ENCODE assay signal across 9 mouse cellular contexts in genomic region chr13:21171600-21172150, GRCm38 (mm10). TPM values are rescaled to one million over a fixed set of nuclear protein-coding genes. Genes with fewer than 3 reads are reported as not detected.
DNase-seq lines count a peak whose midpoint lies in the region; ATAC-seq lines count a peak whose summit lies in the region.
"Had no signal": no experiment of that assay in that cellular context is flagged by ENCODE, and none has a peak within 500 bp of the region (broad histone marks: within the 10 kb centered on the region; RNA-seq: fewer than 3 reads in every experiment).

No protein-coding gene starts in this region.

- no peaks in the 10 kb centered on the region for H3K27me3 ChIP-seq in embryonic facial prominence, embryonic 13.5 days
- H3K27me3 ChIP-seq in intestine, embryonic 15.5 days (replicated peaks): no peaks in the 10 kb centered on the region
- peaks cover 4% of the 10 kb centered on the region; the same call in 1 of the 2 replicates for H3K27me3 ChIP-seq in midbrain, embryonic 12.5 days

- H3K4me1 ChIP-seq in embryonic facial prominence, embryonic 13.5 days: peaks cover 19% of the 10 kb centered on the region
- peaks cover 4% of the 10 kb centered on the region; the same call in 1 of the 2 replicates for H3K4me1 ChIP-seq in intestine, embryonic 15.5 days (replicated peaks)
- H3K4me1 ChIP-seq in midbrain, embryonic 12.5 days: peaks cover 8% of the 10 kb centered on the region

- intact Hi-C loops in left cerebral cortex, postnatal 25 days (cut with DNase I): loop anchor here (2.0 kb wide), 1 partner anchor 29 kb away; no protein-coding TSS in a partner anchor
- intact Hi-C loops in left cerebral cortex, postnatal 36 days (cut with DNase I): loop anchor here (5.0 kb wide), 3 partner anchors 46 to 156 kb away; no protein-coding TSS in a partner anchor

- WGBS in embryonic facial prominence, embryonic 13.5 days: under 1% methylated on average over 12 of the region's 12 CpGs
- WGBS in intestine, embryonic 15.5 days: 0% methylated on average over 12 of the region's 12 CpGs
- under 1% methylated on average over 12 of the region's 12 CpGs for WGBS in midbrain, embryonic 12.5 days

- peak overlapping the region; percentile 65 for H3K4me2 ChIP-seq in embryonic facial prominence, embryonic 13.5 days
- H3K4me2 ChIP-seq in intestine, embryonic 15.5 days (replicated peaks): peak overlapping the region; percentile 56
- peak overlapping the region; percentile 60 for H3K4me2 ChIP-seq in midbrain, embryonic 12.5 days (replicated peaks)

- ATAC-seq in embryonic facial prominence, embryonic 13.5 days (ENCODE audit: insufficient number of reproducible peaks, insufficient read depth, low FRiP score, low TSS enrichment, low read depth): no peak
- ATAC-seq in intestine, embryonic 15.5 days: no peak
- peak; percentile 28; the same call in 1 of the 2 replicates for ATAC-seq in midbrain, embryonic 12.5 days (ENCODE audit: low FRiP score, low read depth)

- H3K9ac ChIP-seq in embryonic facial prominence, embryonic 13.5 days: 0 out of 2 replicates have a peak overlapping the region, but pooled peaks have one; percentile 27
- H3K9ac ChIP-seq in intestine, embryonic 15.5 days: no peak overlapping the region
- peak overlapping the region; percentile 55 for H3K9ac ChIP-seq in midbrain, embryonic 12.5 days (replicated peaks)

- peak; percentile 52 to 68 for DNase-seq in left cerebral cortex, postnatal 25 days (ENCODE audit: low spot score in 2 of 2)
- DNase-seq in left cerebral cortex, postnatal 36 days (ENCODE audit: low spot score in 2 of 2): no peak
- DNase-seq in ZHBTc4 (ENCODE audit: low read depth, low spot score): peak; percentile 67
- DNase-seq in ovary, postnatal 14 days (ENCODE audit: low spot score): no peak
- no peak for DNase-seq in urinary bladder, postnatal 4 days (ENCODE audit: low spot score in 2 of 2)

- H3K36me3 ChIP-seq in embryonic facial prominence, embryonic 13.5 days: no peaks in the 10 kb centered on the region
- H3K36me3 ChIP-seq in intestine, embryonic 15.5 days: no peaks in the 10 kb centered on the region
- H3K36me3 ChIP-seq in midbrain, embryonic 12.5 days: no peaks in the 10 kb centered on the region

- peak overlapping the region; percentile 1; the same call in 1 of the 2 replicates for H3K27ac ChIP-seq in embryonic facial prominence, embryonic 13.5 days
- H3K27ac ChIP-seq in intestine, embryonic 15.5 days: no peak overlapping the region
- H3K27ac ChIP-seq in midbrain, embryonic 12.5 days (replicated peaks): no peak overlapping the region

- peak overlapping the region; percentile 64 for H3K4me3 ChIP-seq in embryonic facial prominence, embryonic 13.5 days
- H3K4me3 ChIP-seq in intestine, embryonic 15.5 days (replicated peaks): peak overlapping the region; percentile 40
- H3K4me3 ChIP-seq in midbrain, embryonic 12.5 days: peak overlapping the region; percentile 49

- no peaks in the 10 kb centered on the region for H3K9me3 ChIP-seq in embryonic facial prominence, embryonic 13.5 days
- no peaks in the 10 kb centered on the region for H3K9me3 ChIP-seq in intestine, embryonic 15.5 days
- H3K9me3 ChIP-seq in midbrain, embryonic 12.5 days: no peaks in the 10 kb centered on the region

RNA-seq across cellular contexts. Expression of gene Trim27, which starts 7.6 kb away (rescaled TPM):
- total RNA-seq in left cerebral cortex, postnatal 25 days (2021): 10 to 100 TPM; 34.3 to 41.2 TPM
- 10 to 100 TPM; 34.0 TPM for total RNA-seq in left cerebral cortex, postnatal 36 days (2021)
- 129 and 143 TPM in 2 replicates for polyA plus RNA-seq in embryonic facial prominence, embryonic 13.5 days (2015; fragmentation: Nextera tagmentation; extraction: Ambion mirVana)
- polyA plus RNA-seq in intestine, embryonic 15.5 days (2015; fragmentation: Nextera tagmentation; extraction: Ambion mirVana): 155 and 156 TPM in 2 replicates
- polyA plus RNA-seq in midbrain, embryonic 12.5 days (2016; fragmentation: Nextera tagmentation; extraction: Ambion mirVana): 132 and 140 TPM in 2 replicates

RNA-seq across cellular contexts. Expression of gene Olfr1368, which starts 26.0 kb away (rescaled TPM):
- total RNA-seq in left cerebral cortex, postnatal 25 days (2021): not detected
- not detected for total RNA-seq in left cerebral cortex, postnatal 36 days (2021)
- polyA plus RNA-seq in embryonic facial prominence, embryonic 13.5 days (2015; fragmentation: Nextera tagmentation; extraction: Ambion mirVana): not detected in 2 replicates
- not detected in 2 replicates for polyA plus RNA-seq in intestine, embryonic 15.5 days (2015; fragmentation: Nextera tagmentation; extraction: Ambion mirVana)
- polyA plus RNA-seq in midbrain, embryonic 12.5 days (2016; fragmentation: Nextera tagmentation; extraction: Ambion mirVana): not detected in 2 replicates
- total RNA-seq: layer of hippocampus, postnatal 14 days had no signal

RNA-seq across cellular contexts. Expression of gene Olfr263, which starts 42.2 kb away (rescaled TPM):
- not detected for total RNA-seq in left cerebral cortex, postnatal 25 days (2021)
- not detected for total RNA-seq in left cerebral cortex, postnatal 36 days (2021)
- not detected in 2 replicates for polyA plus RNA-seq in embryonic facial prominence, embryonic 13.5 days (2015; fragmentation: Nextera tagmentation; extraction: Ambion mirVana)
- polyA plus RNA-seq in intestine, embryonic 15.5 days (2015; fragmentation: Nextera tagmentation; extraction: Ambion mirVana): not detected in 2 replicates
- not detected in 2 replicates for polyA plus RNA-seq in midbrain, embryonic 12.5 days (2016; fragmentation: Nextera tagmentation; extraction: Ambion mirVana)
- total RNA-seq: layer of hippocampus, postnatal 14 days had no signal

Comparison
In these comparisons a context has a peak if more than half of its experiments do, and no peak if none do; other contexts are left out.
1. DNase-seq: peak in left cerebral cortex, postnatal 25 days (2 of 2) and ZHBTc4 (single experiment); none in left cerebral cortex, postnatal 36 days (0 of 2), ovary, postnatal 14 days (single experiment) and urinary bladder, postnatal 4 days (0 of 2).
2. Peak in every context shown above with its lines, with median percentiles within 50 percentile points of each other: H3K4me2 ChIP-seq and H3K4me3 ChIP-seq.